Mouse (Mus musculus) cerebellum, adult 8-10 months (tissue): ENCODE data around the gene Cobl.

ENCODE experiments used
- DNase-seq: peaks from one replicate; pipeline ENCODE4 v3.0.0; 2022

Cobl gene

GRCm38 (mm10) chr11:12376628-12377027 is 88.1 kb downstream of the Cobl start:
- DNase-seq: no peak

- peak; percentile 43 for DNase-seq
Observed at GRCm38 (mm10) chr11:12373106-12374098, 91.4 kb downstream of the Cobl start.

GRCm38 (mm10) chr11:12370957-12371356 is 93.8 kb downstream of the Cobl start:
- DNase-seq: no peak

GRCm38 (mm10) chr11:12367426-12368178 is 97.2 kb downstream of the Cobl start:
- no peak for DNase-seq

GRCm38 (mm10) chr11:12359336-12360000 is 105.3 kb downstream of the Cobl start:
- DNase-seq: no peak

- DNase-seq: no peak
Observed at GRCm38 (mm10) chr11:12358602-12359001, 106.2 kb downstream of the Cobl start.

- no peak for DNase-seq
Observed at GRCm38 (mm10) chr11:12355681-12356080, 109.1 kb downstream of the Cobl start.

- no peak for DNase-seq
Observed at GRCm38 (mm10) chr11:12350986-12351546, 113.7 kb downstream of the Cobl start.

GRCm38 (mm10) chr11:12350086-12350485 is 114.7 kb downstream of the Cobl start:
- no peak for DNase-seq

- DNase-seq: no peak
Observed at GRCm38 (mm10) chr11:12346486-12346885, 118.3 kb downstream of the Cobl start.

GRCm38 (mm10) chr11:12343686-12344085 is 121.1 kb downstream of the Cobl start:
- no peak for DNase-seq

- DNase-seq: no peak
Observed at GRCm38 (mm10) chr11:12340697-12341096, 124.1 kb downstream of the Cobl start.

- no peak for DNase-seq
Observed at GRCm38 (mm10) chr11:12336145-12336544, 128.6 kb downstream of the Cobl start.

GRCm38 (mm10) chr11:12331997-12332396 is 132.8 kb downstream of the Cobl start:
- no peak for DNase-seq

GRCm38 (mm10) chr11:12321445-12321844 is 143.3 kb downstream of the Cobl start:
- no peak for DNase-seq

GRCm38 (mm10) chr11:12319318-12319717 is 145.4 kb downstream of the Cobl start:
- peak; percentile 13 for DNase-seq

GRCm38 (mm10) chr11:12315670-12316069 is 149.1 kb downstream of the Cobl start:
- no peak for DNase-seq

- no peak for DNase-seq
Observed at GRCm38 (mm10) chr11:12314278-12315043, 150.3 kb downstream of the Cobl start.

- DNase-seq: no peak
Observed at GRCm38 (mm10) chr11:12311419-12311818, 153.3 kb downstream of the Cobl start.

- no peak for DNase-seq
Observed at GRCm38 (mm10) chr11:12309423-12310023, 155.2 kb downstream of the Cobl start.

- DNase-seq: no peak
Observed at GRCm38 (mm10) chr11:12304879-12305278, 159.9 kb downstream of the Cobl start.
